Mouse (Mus musculus) liver, postnatal 0 days (tissue): ENCODE data around the gene Pdxk. TPM values are rescaled to one million over a fixed set of nuclear protein-coding genes. Genes with fewer than 3 reads are reported as not detected.

Experiments used
- ATAC-seq: fragments of 200-750 bp; cut with Nextera tagmentation; 2 replicates; pipeline ENCODE4 v1.8.0; 2017; ENCODE audit warnings: mild to moderate bottlenecking, moderate library complexity
- DNase-seq: peaks from one replicate; pipeline ENCODE4 v3.0.0-alpha.2; 2016
- H3K27ac ChIP-seq: fragments of 300-500 bp; sonication (generic); 2 replicates; pipeline ENCODE4 v1.5.1; 2014; ENCODE audit warnings: antibody characterized with exemption, moderate library complexity, mild to moderate bottlenecking, low read depth
- H3K27me3 ChIP-seq: fragments of 300-500 bp; sonication (generic); 2 replicates; pipeline ENCODE4 v1.6.1; 2014; ENCODE audit warnings: low read length, control low read depth, mixed read lengths; ENCODE audit not compliant: insufficient read depth
- H3K36me3 ChIP-seq: fragments of 300-500 bp; sonication (generic); replicated peaks from 2 replicates; pipeline ENCODE4 v1.6.1; 2014; ENCODE audit warnings: mild to moderate bottlenecking, control low read depth, low read length, moderate library complexity, mixed read lengths; ENCODE audit not compliant: insufficient read depth
- H3K4me1 ChIP-seq: fragments of 300-500 bp; sonication (generic); 2 replicates; pipeline ENCODE4 v1.6.1; 2014; ENCODE audit warnings: antibody characterized with exemption, mild to moderate bottlenecking, control low read depth; ENCODE audit not compliant: insufficient read depth
- H3K4me2 ChIP-seq: fragments of 300-500 bp; sonication (generic); 2 replicates; pipeline ENCODE4 v1.6.1; 2014; ENCODE audit warnings: low read depth, mild to moderate bottlenecking, low read length, moderate library complexity, mixed read lengths
- H3K4me3 ChIP-seq: fragments of 300-500 bp; sonication (generic); 2 replicates; pipeline ENCODE4 v1.5.1; 2014; ENCODE audit warnings: low read depth, low read length
- H3K9ac ChIP-seq: fragments of 300-500 bp; sonication (generic); replicated peaks from 2 replicates; pipeline ENCODE4 v1.6.1; 2014; ENCODE audit warnings: mild to moderate bottlenecking, moderate library complexity
- H3K9me3 ChIP-seq: fragments of 300-500 bp; sonication (generic); 2 replicates; pipeline ENCODE4 v1.6.1; 2016; ENCODE audit warnings: mild to moderate bottlenecking, control low read depth, low read length, mixed read lengths
- CTCF ChIP-seq: sonication (generic); IDR thresholded peaks from 2 replicates; pipeline ENCODE4 v1.5.1; 2016; ENCODE audit warnings: antibody characterized with exemption, low read depth
- EP300 ChIP-seq: IDR thresholded peaks from 2 replicates; pipeline ENCODE4 v1.6.1; 2016; ENCODE audit warnings: antibody characterized with exemption, low read depth, mild to moderate bottlenecking
- WGBS: fragments of 180-500 bp; shearing (Covaris S2); extraction: QIAGEN DNeasy Blood & Tissue Kit; methylation state at CpG from one replicate; pipeline ENCODE4 v1.1.7; 2014; ENCODE audit not compliant: insufficient replicate concordance; 5-methylcytosine and 5-hydroxymethylcytosine counted together
- polyA plus RNA-seq: library from polyadenylated mRNA; unstranded; fragments of >200 nt; fragmentation: Nextera tagmentation; extraction: Ambion mirVana; gene quantifications from 2 replicates; pipeline ENCODE4 v1.2.1, GENCODE M21; 2015

The Pdxk gene
- polyA plus RNA-seq, 1 experiment from 2014 or later, result 11.0 TPM

GRCm38 (mm10) chr10:78439550-78439949 lies 25.2 kb downstream of the Pdxk start:
- H3K9ac ChIP-seq, result no peak overlapping the region
- H3K4me3 ChIP-seq, result no peak overlapping the region
- ATAC-seq, result no peak
- H3K4me2 ChIP-seq, result no peak overlapping the region
- DNase-seq, result peak; percentile 43
- H3K27me3 ChIP-seq, result no peaks in the 10 kb centered on the region
- H3K27ac ChIP-seq, result no peak overlapping the region
- WGBS, result 50% methylated on average over 5 of the region's 5 CpGs
- no peaks in the 10 kb centered on the region for H3K4me1 ChIP-seq
- no peaks in the 10 kb centered on the region for H3K9me3 ChIP-seq
- TF ChIP-seq EP300 (no peak), CTCF (peak; percentile 68)
- peaks cover 17% of the 10 kb centered on the region; the same call in 1 of the 2 replicates for H3K36me3 ChIP-seq

GRCm38 (mm10) chr10:78438094-78438493 lies 26.7 kb downstream of the Pdxk start:
- Histone ChIP-seq H3K9ac (no peak overlapping the region), H3K4me3 (no peak overlapping the region), H3K27me3 (no peaks in the 10 kb centered on the region), H3K27ac (no peak overlapping the region), H3K36me3 (peaks cover 8% of the 10 kb centered on the region; the same call in 1 of the 2 replicates), H3K4me1 (no peaks in the 10 kb centered on the region), H3K4me2 (no peak overlapping the region), H3K9me3 (no peaks in the 10 kb centered on the region)
- ATAC-seq (peak; percentile 47), DNase-seq (peak; percentile 87)
- TF ChIP-seq EP300 (no peak), CTCF (peak; percentile 98)
- WGBS, result 14% methylated on average over 5 of the region's 5 CpGs

- TF ChIP-seq CTCF (no peak), EP300 (no peak)
- 71% methylated on average over 3 of the region's 3 CpGs for WGBS
- Histone ChIP-seq H3K4me3 (no peak overlapping the region), H3K27ac (no peak overlapping the region), H3K9ac (no peak overlapping the region), H3K4me2 (no peak overlapping the region), H3K36me3 (peaks cover under 1% of the 10 kb centered on the region; the same call in 1 of the 2 replicates), H3K9me3 (no peaks in the 10 kb centered on the region), H3K27me3 (no peaks in the 10 kb centered on the region), H3K4me1 (no peaks in the 10 kb centered on the region)
- no peak for DNase-seq
- no peak for ATAC-seq
Observed at GRCm38 (mm10) chr10:78432853-78433252, 31.9 kb downstream of the Pdxk start.

GRCm38 (mm10) chr10:78429776-78430175 lies 35.0 kb downstream of the Pdxk start:
- Histone ChIP-seq H3K27ac (no peak overlapping the region), H3K27me3 (no peaks in the 10 kb centered on the region), H3K4me2 (no peak overlapping the region), H3K9me3 (no peaks in the 10 kb centered on the region), H3K4me1 (peaks cover 12% of the 10 kb centered on the region), H3K36me3 (peaks cover 7% of the 10 kb centered on the region), H3K4me3 (no peak overlapping the region), H3K9ac (no peak overlapping the region)
- WGBS, result 59% methylated on average over 2 of the region's 2 CpGs
- no peak for DNase-seq
- no peak for ATAC-seq
- no peak for TF ChIP-seq EP300
- TF ChIP-seq CTCF, result no peak

GRCm38 (mm10) chr10:78429180-78429579 lies 35.6 kb downstream of the Pdxk start:
- Histone ChIP-seq H3K4me1 (peaks cover 13% of the 10 kb centered on the region), H3K4me2 (no peak overlapping the region), H3K9ac (no peak overlapping the region), H3K27me3 (no peaks in the 10 kb centered on the region), H3K4me3 (no peak overlapping the region), H3K36me3 (peaks cover 7% of the 10 kb centered on the region), H3K27ac (no peak overlapping the region), H3K9me3 (no peaks in the 10 kb centered on the region)
- TF ChIP-seq CTCF, result no peak
- no peak for TF ChIP-seq EP300
- DNase-seq (no peak), ATAC-seq (no peak)
- WGBS, result 72% methylated on average over 5 of the region's 5 CpGs

- Histone ChIP-seq H3K36me3 (peaks cover 7% of the 10 kb centered on the region), H3K4me2 (no peak overlapping the region), H3K9me3 (no peaks in the 10 kb centered on the region), H3K27ac (no peak overlapping the region), H3K27me3 (no peaks in the 10 kb centered on the region), H3K4me1 (peaks cover 13% of the 10 kb centered on the region), H3K4me3 (no peak overlapping the region), H3K9ac (no peak overlapping the region)
- ATAC-seq, result no peak
- 86% methylated on average over 11 of the region's 11 CpGs for WGBS
- no peak for DNase-seq
- no peak for TF ChIP-seq CTCF
- no peak for TF ChIP-seq EP300
Observed at GRCm38 (mm10) chr10:78428070-78428469, 36.7 kb downstream of the Pdxk start.
